Mouse (Mus musculus) frontal cortex, postnatal 25 days (tissue): Measurements from ENCODE around the gene Zfp599.

Experiments used
- DNase-seq, 2 experiments: peaks; one replicate each; pipeline ENCODE4 v3.0.0; 2022; ENCODE audit warnings: low spot score in 2 of 2

Gene Zfp599

DNA sequence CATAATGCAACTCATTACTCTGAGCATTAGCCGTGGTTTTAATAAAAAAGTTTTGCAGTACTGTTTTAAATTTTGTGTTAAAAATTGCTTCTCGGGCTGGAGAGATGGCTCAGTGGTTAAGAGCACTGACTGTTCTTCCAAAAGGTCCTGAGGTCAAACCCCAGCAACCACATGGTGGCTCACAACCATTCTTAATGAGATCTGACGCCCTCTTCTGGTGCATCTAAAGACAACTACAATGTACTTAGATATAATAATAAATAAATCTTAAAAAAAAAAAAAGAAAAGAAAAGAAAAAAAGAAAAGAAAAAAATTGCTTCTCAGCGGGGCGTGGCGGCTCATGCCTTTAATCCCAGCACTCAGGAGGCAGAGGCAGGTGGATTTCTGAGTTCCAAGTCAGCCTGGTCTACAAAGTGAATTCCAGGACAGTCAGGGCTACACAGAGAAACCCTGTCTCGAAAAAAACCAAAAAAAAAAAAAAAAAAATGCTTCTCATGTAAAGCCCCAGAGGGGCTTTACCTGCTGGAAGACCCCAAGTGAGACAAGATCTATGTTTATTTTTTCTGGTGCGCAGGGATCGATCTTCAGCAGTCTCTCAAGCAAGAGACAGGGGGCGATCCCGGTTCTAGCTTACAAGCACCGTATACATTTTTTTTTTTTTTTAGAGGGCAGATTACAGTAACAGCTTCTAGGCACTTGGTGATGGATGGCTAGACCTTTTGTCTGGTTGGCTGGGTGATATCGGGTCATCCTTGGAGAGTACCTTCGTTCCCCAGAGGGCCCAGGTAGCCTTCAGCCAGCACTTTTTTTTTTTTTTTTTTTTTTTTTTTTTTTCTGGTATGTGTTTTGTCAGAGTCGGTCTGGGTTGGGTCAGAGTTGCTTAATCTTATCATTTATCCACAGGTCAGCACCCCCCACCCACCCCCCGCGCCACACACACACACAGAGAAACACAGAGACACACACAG is 34.9 kb downstream of the Zfp599 start:
- DNase-seq, result no peak

DNA sequence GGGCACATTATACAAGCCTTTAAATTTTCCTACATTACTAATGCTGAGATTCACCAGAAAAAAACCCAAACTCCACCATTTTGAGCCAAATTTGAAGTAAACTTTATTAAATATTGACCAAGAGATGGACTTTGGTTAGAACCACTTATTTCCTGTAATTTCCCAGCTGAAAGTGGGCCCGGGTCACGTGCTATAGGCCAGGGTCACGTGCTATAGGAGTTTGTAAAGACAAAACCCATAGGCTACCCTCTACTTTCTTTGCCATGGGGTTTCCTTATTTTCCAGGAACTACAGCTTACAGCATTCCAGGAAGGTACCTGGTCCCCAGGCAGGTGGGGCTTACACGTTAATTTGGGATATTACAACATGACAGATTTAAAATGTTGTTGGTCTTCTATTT is 35.6 kb downstream of the Zfp599 start:
- no peak for DNase-seq

DNA sequence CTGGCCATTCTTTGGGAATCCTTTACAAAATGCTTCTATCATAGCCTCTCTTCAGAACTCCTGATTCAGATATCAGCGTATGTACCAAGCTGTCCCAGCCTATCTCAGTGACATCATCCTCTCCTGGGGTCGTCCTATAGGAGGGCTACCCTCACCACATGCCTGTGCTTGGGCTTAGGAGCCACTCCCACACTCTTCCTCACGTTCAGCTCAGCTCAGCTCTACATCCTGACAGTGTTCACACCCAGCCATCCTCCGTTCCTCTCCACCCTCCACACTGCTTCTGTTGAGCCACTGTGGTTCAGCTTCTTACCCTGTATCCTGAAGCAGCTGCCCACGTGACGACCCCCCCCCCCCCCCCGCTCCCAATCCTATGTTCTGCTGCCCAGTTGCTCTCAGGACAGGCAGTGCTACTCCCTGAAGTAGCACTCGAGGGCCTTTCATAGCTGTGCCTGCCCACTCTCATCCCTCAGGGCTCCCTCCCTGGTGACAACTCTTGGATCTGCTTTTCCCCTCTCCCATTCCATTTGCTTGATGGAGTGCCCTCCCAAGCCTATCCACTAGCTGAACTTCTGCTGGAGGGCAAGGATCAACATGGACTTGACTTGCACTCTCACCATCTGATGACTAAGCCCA is 41.7 kb downstream of the Zfp599 start:
- DNase-seq, result no peak

DNA sequence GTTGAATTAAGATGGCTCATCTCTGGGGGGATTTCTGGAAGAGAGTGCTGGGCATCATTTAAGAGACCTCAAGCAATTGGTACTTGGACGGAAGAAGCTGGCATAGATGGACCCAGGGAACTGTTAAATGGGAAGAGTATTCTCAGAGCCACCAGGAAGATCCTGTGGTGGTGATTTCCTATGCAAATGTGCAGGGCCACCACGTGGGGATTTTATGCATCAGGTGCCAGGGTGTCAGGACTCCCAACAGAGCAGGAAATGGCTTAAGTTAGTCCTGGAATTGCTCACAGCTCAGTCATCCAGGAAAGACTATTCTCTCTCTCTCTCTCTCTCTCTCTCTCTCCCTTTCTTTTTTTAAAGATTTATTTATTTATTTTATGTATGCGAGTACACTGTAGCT is 43.0 kb downstream of the Zfp599 start:
- DNase-seq, result no peak

DNA sequence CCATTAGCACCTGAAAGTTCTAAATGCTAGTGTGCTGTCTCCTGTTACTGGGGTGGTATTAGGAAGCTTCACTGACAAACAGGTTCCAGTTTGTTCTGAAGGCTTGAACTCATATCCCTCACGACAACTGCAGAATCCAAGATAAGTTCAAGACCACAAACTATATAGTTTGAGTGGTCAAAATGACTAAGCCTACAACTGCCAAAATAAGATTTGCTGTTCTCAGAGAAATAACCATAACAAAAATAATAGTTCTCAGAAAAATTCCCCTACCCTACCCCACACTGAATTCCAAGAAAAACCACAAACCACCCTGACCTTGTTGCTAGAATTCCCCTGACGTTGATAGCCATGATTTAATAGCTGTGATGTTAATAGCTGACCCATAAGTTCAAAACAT is 45.1 kb downstream of the Zfp599 start:
- DNase-seq, result no peak

DNA sequence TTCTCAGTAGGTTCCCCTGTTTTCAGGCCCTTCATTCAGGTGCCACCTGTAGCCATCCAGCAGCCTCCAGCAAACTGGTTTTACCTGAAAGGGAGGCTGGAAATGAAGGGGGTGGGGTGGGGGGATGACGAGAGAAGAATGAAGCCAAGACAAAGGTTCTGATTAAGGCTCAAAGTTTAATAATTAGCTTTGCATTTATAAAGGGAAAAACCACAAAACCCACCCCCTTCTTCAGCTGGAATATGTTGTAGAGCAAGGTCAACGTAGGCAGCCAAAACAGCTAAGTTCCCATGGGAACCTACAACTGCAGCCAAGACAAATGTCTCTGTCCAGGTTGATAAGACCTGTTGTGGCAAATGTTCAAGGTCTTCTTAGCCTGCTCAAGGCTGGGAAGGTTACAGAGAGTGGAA is 45.9 kb downstream of the Zfp599 start:
- no peak for DNase-seq
